Mouse (Mus musculus): ENCODE measurements around the gene Ssbp2. TPM values are rescaled to one million over a fixed set of nuclear protein-coding genes. Genes with fewer than 3 reads are reported as not detected.

The Ssbp2 gene
- polyA plus RNA-seq, 1 experiment from 2014 or later = 79.0 TPM

DNA sequence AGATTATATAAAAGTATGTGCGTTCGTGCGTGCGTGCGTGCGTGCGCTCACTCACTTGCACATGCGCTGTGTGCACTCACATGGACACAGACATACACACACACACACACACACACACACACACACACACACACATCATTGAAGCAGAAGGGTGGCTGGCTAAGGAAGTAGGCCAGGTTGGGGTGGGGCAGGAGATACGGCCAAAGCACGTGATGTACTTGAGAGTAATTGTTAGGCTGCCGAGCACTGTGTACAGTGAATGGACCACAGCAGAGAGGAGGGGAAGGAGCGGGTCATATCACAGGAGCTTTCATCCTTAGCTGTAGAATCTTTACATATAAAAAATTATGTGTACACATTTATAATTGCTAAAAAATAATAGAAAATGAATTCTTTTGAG is 66.0 kb downstream of the Ssbp2 start:
- Histone ChIP-seq H3K27me3 (replicated peaks) (no peaks in the 10 kb centered on the region), H3K4me1 (replicated peaks) (peaks cover 7% of the 10 kb centered on the region), H3K9me3 (replicated peaks) (no peaks in the 10 kb centered on the region), H3K36me3 (no peaks in the 10 kb centered on the region), H3K4me3 (no peak overlapping the region), H3K9ac (no peak overlapping the region), H3K27ac (ENCODE audit: poor library complexity, severe bottlenecking) (no peak overlapping the region), H3K4me2 (no peak overlapping the region)
- 93% methylated on average over 12 of the region's 12 CpGs for WGBS
- no peak for ATAC-seq (ENCODE audit: insufficient number of reproducible peaks, low FRiP score)

DNA sequence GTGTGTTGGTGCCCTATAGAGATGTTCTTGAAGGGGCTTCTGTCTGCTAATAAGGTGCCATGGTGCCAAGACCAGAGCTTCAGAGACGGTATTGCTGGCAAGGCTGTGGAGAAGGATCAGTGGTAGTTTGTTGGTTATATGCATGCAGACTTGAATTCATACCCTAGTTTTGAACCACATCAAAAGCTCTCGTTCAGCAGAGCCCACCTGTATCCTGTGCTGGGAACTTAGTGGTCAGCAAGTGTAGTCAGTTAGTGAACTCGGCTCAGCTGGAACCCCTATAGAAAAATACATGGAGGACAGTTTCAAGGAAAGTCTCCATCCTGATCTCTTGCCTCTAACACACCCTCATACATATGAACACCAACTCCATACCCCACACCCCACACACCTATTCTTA is 69.7 kb downstream of the Ssbp2 start:
- ATAC-seq (ENCODE audit: insufficient number of reproducible peaks, low FRiP score) = no peak
- peaks cover 18% of the 10 kb centered on the region for H3K36me3 ChIP-seq
- H3K4me1 ChIP-seq (replicated peaks) = no peaks in the 10 kb centered on the region
- H3K27me3 ChIP-seq (replicated peaks) = no peaks in the 10 kb centered on the region
- WGBS = 93% methylated on average over 3 of the region's 3 CpGs
- no peak overlapping the region for H3K4me3 ChIP-seq
- H3K27ac ChIP-seq (ENCODE audit: poor library complexity, severe bottlenecking) = no peak overlapping the region
- no peak overlapping the region for H3K9ac ChIP-seq
- H3K9me3 ChIP-seq (replicated peaks) = 0 out of 2 replicates have a peak, but pooled peaks cover 3% of the 10 kb centered on the region
- H3K4me2 ChIP-seq = no peak overlapping the region

- no peak overlapping the region for H3K9ac ChIP-seq
- no peak overlapping the region for H3K4me3 ChIP-seq
- H3K4me2 ChIP-seq = no peak overlapping the region
- H3K36me3 ChIP-seq = peaks cover 22% of the 10 kb centered on the region
- H3K27me3 ChIP-seq (replicated peaks) = no peaks in the 10 kb centered on the region
- no peak for ATAC-seq (ENCODE audit: insufficient number of reproducible peaks, low FRiP score)
- H3K4me1 ChIP-seq (replicated peaks) = no peaks in the 10 kb centered on the region
- 49% methylated on average over 3 of the region's 3 CpGs for WGBS
- no peak overlapping the region for H3K27ac ChIP-seq (ENCODE audit: poor library complexity, severe bottlenecking)
- 0 out of 2 replicates have a peak, but pooled peaks cover 3% of the 10 kb centered on the region for H3K9me3 ChIP-seq (replicated peaks)
These were observed 76.6 kb downstream of the Ssbp2 start for GRCm38 (mm10) chr13:91536711-91537110.

DNA sequence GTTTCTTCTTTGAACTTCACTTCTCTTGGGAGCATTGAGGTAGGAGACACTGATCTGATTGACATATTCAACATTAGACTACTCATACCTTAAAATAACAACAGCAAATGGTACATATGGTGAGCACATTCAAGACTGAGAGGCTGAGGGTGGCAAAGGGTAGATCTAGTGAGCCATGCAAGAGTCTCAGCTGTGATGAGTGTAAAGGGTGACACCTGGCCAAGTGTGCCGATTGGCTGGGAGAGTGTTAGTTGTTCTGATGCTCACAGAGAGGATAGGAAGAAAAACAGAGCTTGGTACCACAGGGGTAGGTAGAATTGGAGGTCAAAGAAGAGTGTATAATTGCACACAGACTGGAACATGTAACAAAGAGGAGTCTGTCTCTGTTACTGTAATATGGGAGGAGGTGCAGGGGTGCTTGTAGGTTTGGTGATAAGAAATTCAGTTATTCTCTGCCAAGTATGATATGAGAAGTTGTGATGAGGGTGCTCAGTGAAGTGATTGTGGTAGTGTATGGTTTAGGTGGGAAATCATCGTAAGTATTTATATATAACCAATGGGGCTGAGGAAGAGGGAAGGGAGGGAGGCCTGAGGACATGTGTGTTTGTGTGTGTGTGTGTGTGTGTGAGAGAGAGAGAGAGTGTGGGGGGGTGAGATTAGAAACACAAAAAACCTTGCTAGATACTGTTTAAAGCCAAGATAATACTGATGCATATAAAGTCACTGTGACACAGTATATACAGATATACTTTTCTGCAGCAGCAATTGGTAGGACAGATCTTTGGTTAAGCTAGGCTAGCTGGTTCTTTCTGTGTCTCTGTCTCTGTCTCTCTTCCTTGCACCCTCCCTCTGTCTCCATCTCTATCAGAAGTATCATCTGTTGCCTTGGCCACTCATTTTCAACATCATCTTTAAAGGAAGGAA is 80.3 kb downstream of the Ssbp2 start:
- no peak; the same call in 1 of the 2 replicates for ATAC-seq (ENCODE audit: insufficient number of reproducible peaks, low FRiP score)
- no peak overlapping the region for H3K4me2 ChIP-seq
- no peaks in the 10 kb centered on the region for H3K27me3 ChIP-seq (replicated peaks)

GRCm38 (mm10) chr13:91541069-91541429 is 81.0 kb downstream of the Ssbp2 start:
- ATAC-seq (ENCODE audit: insufficient number of reproducible peaks, low FRiP score) = no peak
- 95% methylated on average over 6 of the region's 6 CpGs for WGBS
- Histone ChIP-seq H3K4me1 (replicated peaks) (no peaks in the 10 kb centered on the region), H3K27ac (ENCODE audit: poor library complexity, severe bottlenecking) (no peak overlapping the region), H3K4me3 (no peak overlapping the region), H3K4me2 (no peak overlapping the region), H3K27me3 (replicated peaks) (no peaks in the 10 kb centered on the region), H3K36me3 (peaks cover 4% of the 10 kb centered on the region; the same call in 1 of the 2 replicates), H3K9ac (no peak overlapping the region), H3K9me3 (replicated peaks) (no peaks in the 10 kb centered on the region)

More for the DNA sequence above, 80.3 kb downstream of the Ssbp2 start:
- Histone ChIP-seq H3K9me3 (replicated peaks) (no peaks in the 10 kb centered on the region), H3K4me1 (replicated peaks) (no peaks in the 10 kb centered on the region), H3K9ac (no peak overlapping the region), H3K27ac (ENCODE audit: poor library complexity, severe bottlenecking) (no peak overlapping the region), H3K36me3 (peaks cover 4% of the 10 kb centered on the region; the same call in 1 of the 2 replicates), H3K4me3 (no peak overlapping the region)
- 71% methylated on average over 2 of the region's 2 CpGs for WGBS

DNA sequence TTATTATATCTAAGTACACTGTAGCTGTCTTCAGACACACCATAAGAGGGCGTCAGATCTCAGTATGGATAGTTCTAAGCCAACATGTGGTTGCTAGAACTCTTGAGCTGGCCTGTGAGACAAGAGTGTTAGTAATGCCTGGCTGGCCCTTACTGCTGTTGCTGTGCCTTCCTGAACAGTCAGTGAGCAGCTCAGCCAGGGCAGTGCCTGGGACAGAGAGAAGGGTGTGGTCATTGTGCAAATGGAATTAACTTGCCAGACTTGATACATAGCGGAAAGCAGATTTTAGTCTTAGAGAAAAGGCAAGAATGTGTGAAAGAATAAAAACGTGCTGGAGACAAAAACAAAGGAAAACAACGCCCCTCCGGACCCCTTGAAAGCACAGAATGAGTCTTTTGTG is 83.5 kb downstream of the Ssbp2 start:
- Histone ChIP-seq H3K4me1 (replicated peaks) (no peaks in the 10 kb centered on the region), H3K27me3 (replicated peaks) (no peaks in the 10 kb centered on the region), H3K4me3 (no peak overlapping the region), H3K27ac (ENCODE audit: poor library complexity, severe bottlenecking) (no peak overlapping the region), H3K4me2 (no peak overlapping the region), H3K36me3 (peaks cover 4% of the 10 kb centered on the region; the same call in 1 of the 2 replicates), H3K9ac (no peak overlapping the region), H3K9me3 (replicated peaks) (no peaks in the 10 kb centered on the region)
- 77% methylated on average over 5 of the region's 5 CpGs for WGBS
- ATAC-seq (ENCODE audit: insufficient number of reproducible peaks, low FRiP score) = no peak

- no peak for ATAC-seq (ENCODE audit: insufficient number of reproducible peaks, low FRiP score)
- H3K9me3 ChIP-seq (replicated peaks) = no peaks in the 10 kb centered on the region
- no peaks in the 10 kb centered on the region for H3K36me3 ChIP-seq
These were observed 104.0 kb downstream of the Ssbp2 start for GRCm38 (mm10) chr13:91564047-91564446.

DNA sequence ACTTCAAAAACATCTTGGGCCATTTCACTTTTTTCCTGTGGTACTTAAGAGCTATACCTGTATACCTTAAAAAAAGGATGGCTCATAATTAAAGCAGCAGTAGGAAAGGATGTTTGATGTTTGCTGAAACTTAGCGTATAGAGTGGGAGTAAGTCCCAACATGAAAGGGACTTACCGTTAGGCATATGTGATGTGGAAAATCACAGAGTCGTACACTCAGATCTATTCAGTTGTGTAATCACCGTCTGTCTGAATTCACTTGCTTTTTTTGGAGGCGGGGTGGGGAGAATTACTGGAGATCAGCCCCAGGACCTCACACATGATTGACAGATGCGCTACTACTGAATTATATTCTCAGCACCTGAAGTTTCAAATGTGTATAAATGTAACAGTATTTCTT is 104.7 kb downstream of the Ssbp2 start:
- no peak overlapping the region for H3K9ac ChIP-seq
- no peaks in the 10 kb centered on the region for H3K36me3 ChIP-seq
- ATAC-seq (ENCODE audit: insufficient number of reproducible peaks, low FRiP score) = no peak
- WGBS = 81% methylated on average over 6 of the region's 6 CpGs
- H3K9me3 ChIP-seq (replicated peaks) = no peaks in the 10 kb centered on the region
- peaks cover 13% of the 10 kb centered on the region for H3K4me1 ChIP-seq (replicated peaks)
- H3K27ac ChIP-seq (ENCODE audit: poor library complexity, severe bottlenecking) = no peak overlapping the region
- no peaks in the 10 kb centered on the region for H3K27me3 ChIP-seq (replicated peaks)
- H3K4me2 ChIP-seq = no peak overlapping the region
- H3K4me3 ChIP-seq = no peak overlapping the region

More at GRCm38 (mm10) chr13:91564047-91564446, 104.0 kb downstream of the Ssbp2 start:
- Histone ChIP-seq H3K4me2 (no peak overlapping the region), H3K9ac (no peak overlapping the region), H3K27me3 (replicated peaks) (no peaks in the 10 kb centered on the region), H3K27ac (ENCODE audit: poor library complexity, severe bottlenecking) (no peak overlapping the region), H3K4me3 (no peak overlapping the region), H3K4me1 (replicated peaks) (peaks cover 13% of the 10 kb centered on the region)
- WGBS = 51% methylated on average over 6 of the region's 6 CpGs

DNA sequence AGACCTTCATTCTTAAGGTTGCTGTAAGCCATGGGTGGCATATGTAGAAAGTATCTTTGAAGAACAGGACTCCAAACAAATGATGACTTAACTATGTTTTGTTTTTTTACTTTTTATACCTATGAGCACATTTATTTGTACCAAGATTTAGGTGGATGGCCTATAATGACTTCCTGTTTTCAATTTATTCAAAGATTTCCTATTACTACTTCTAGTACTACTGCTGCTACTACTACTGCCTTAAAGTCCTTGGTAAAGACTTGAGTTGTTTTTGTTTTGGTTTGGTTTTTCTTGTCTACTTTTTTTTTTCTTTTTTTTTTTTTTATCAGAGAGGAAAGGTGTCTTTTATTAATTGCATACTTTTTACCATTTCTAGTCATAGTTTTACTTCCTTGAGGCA is 121.4 kb downstream of the Ssbp2 start:
- Histone ChIP-seq H3K27me3 (replicated peaks) (no peaks in the 10 kb centered on the region), H3K9me3 (replicated peaks) (no peaks in the 10 kb centered on the region), H3K9ac (no peak overlapping the region), H3K4me1 (replicated peaks) (no peaks in the 10 kb centered on the region), H3K4me3 (no peak overlapping the region), H3K36me3 (no peaks in the 10 kb centered on the region), H3K4me2 (no peak overlapping the region), H3K27ac (ENCODE audit: poor library complexity, severe bottlenecking) (no peak overlapping the region)
- no peak for ATAC-seq (ENCODE audit: insufficient number of reproducible peaks, low FRiP score)

- Histone ChIP-seq H3K4me2 (no peak overlapping the region), H3K4me3 (no peak overlapping the region), H3K27me3 (replicated peaks) (no peaks in the 10 kb centered on the region), H3K27ac (ENCODE audit: poor library complexity, severe bottlenecking) (no peak overlapping the region), H3K4me1 (replicated peaks) (no peaks in the 10 kb centered on the region), H3K9ac (no peak overlapping the region), H3K9me3 (replicated peaks) (no peaks in the 10 kb centered on the region), H3K36me3 (no peaks in the 10 kb centered on the region)
- ATAC-seq (ENCODE audit: insufficient number of reproducible peaks, low FRiP score) = no peak
These were observed 122.1 kb downstream of the Ssbp2 start for GRCm38 (mm10) chr13:91582212-91582611.

DNA sequence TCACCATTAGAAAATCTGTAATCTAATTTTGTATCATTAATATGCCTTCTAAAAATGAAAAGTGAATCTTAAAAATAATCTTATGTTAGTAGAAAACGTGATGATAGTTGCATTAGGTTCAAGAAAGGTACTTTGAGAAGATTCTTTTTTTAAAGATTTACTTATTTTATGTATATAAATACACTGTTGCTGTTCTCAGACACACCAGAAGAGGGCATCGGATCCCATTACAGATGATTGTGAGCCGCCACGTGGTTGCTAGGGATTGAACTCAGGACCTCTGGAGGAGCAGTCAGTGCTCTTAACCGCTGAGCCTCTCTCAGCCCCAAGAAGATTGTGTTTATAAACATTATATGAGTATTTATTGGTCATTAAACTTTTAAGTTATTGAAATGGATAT is 126.3 kb downstream of the Ssbp2 start:
- no peak for ATAC-seq (ENCODE audit: insufficient number of reproducible peaks, low FRiP score)
- Histone ChIP-seq H3K9me3 (replicated peaks) (no peaks in the 10 kb centered on the region), H3K4me2 (no peak overlapping the region), H3K4me1 (replicated peaks) (no peaks in the 10 kb centered on the region), H3K27me3 (replicated peaks) (no peaks in the 10 kb centered on the region), H3K27ac (ENCODE audit: poor library complexity, severe bottlenecking) (no peak overlapping the region), H3K4me3 (no peak overlapping the region), H3K9ac (no peak overlapping the region), H3K36me3 (no peaks in the 10 kb centered on the region)
- WGBS = 70% methylated on average over 5 of the region's 5 CpGs

DNA sequence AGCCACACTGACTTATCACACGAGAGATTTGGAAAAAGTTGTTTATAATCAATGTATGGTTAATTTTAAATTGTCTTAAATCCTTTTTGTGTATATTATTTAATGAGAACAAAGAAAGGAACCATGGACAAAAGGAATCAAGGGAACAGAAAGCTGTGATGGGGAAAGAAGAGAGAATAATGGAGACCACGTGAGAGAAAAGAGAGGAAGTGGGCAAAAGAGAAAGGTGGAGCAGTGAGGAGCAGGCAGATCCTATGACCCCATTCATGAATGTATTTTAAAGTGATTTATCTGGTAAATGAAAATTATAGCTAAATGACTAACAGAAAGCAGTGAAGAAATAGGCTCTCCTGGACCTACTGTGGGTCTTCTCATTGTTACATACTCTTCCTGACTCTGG is 128.4 kb downstream of the Ssbp2 start:
- ATAC-seq (ENCODE audit: insufficient number of reproducible peaks, low FRiP score) = no peak
- Histone ChIP-seq H3K4me1 (replicated peaks) (no peaks in the 10 kb centered on the region), H3K27me3 (replicated peaks) (no peaks in the 10 kb centered on the region), H3K9ac (no peak overlapping the region), H3K4me3 (no peak overlapping the region), H3K4me2 (no peak overlapping the region), H3K27ac (ENCODE audit: poor library complexity, severe bottlenecking) (no peak overlapping the region), H3K36me3 (no peaks in the 10 kb centered on the region), H3K9me3 (replicated peaks) (no peaks in the 10 kb centered on the region)
- 77% methylated on average over 2 of the region's 2 CpGs for WGBS

Measured in heart, embryonic 12.5 days (tissue).